Mouse (Mus musculus) neural tube, embryonic 11.5 days (tissue): ENCODE results near the gene Mettl16. TPM values are rescaled to one million over a fixed set of nuclear protein-coding genes. Genes with fewer than 3 reads are reported as not detected.

Experiments
- ATAC-seq: fragments of 200-750 bp; cut with Nextera tagmentation; 2 replicates; pipeline ENCODE4 v1.8.0; 2017; ENCODE audit warnings: moderate number of reproducible peaks, mild to moderate bottlenecking, moderate TSS enrichment, moderate library complexity; ENCODE audit not compliant: insufficient read depth, low FRiP score, low TSS enrichment
- DNase-seq: peaks from one replicate; pipeline ENCODE4 v3.0.0-alpha.2; 2015; ENCODE audit warnings: low spot score
- H3K27ac ChIP-seq: fragments of 300-500 bp; sonication (generic); 2 replicates; pipeline ENCODE4 v1.5.1; 2014; ENCODE audit warnings: low read depth, mild to moderate bottlenecking, low read length
- H3K27me3 ChIP-seq: fragments of 300-500 bp; sonication (generic); 2 replicates; pipeline ENCODE4 v1.6.1; 2014; ENCODE audit warnings: mild to moderate bottlenecking, low read length, mixed read lengths; ENCODE audit not compliant: control insufficient read depth, insufficient read depth
- H3K36me3 ChIP-seq: fragments of 300-500 bp; sonication (generic); 2 replicates; pipeline ENCODE4 v1.6.1; 2014; ENCODE audit warnings: mild to moderate bottlenecking, low read length, moderate library complexity, mixed read lengths; ENCODE audit not compliant: control insufficient read depth, insufficient read depth
- H3K4me1 ChIP-seq: fragments of 300-500 bp; sonication (generic); 2 replicates; pipeline ENCODE4 v1.6.1; 2014; ENCODE audit warnings: low read length, mixed read lengths; ENCODE audit not compliant: control insufficient read depth, insufficient read depth
- H3K4me2 ChIP-seq: fragments of 300-500 bp; sonication (generic); 2 replicates; pipeline ENCODE4 v1.6.1; 2014; ENCODE audit warnings: low read depth, mild to moderate bottlenecking, moderate library complexity
- H3K4me3 ChIP-seq: fragments of 300-500 bp; sonication (generic); 2 replicates; pipeline ENCODE4 v1.5.1; 2014; ENCODE audit warnings: low read depth, low read length
- H3K9ac ChIP-seq: fragments of 300-500 bp; sonication (generic); 2 replicates; pipeline ENCODE4 v1.6.1; 2014; ENCODE audit warnings: mild to moderate bottlenecking, low read length
- H3K9me3 ChIP-seq: fragments of 300-500 bp; sonication (generic); 2 replicates; pipeline ENCODE4 v1.6.1; 2016; ENCODE audit warnings: low read length; ENCODE audit not compliant: control insufficient read depth
- WGBS: fragments of 180-500 bp; shearing (Covaris S2); extraction: QIAGEN DNeasy Blood & Tissue Kit; methylation state at CpG from one replicate; pipeline ENCODE4 v1.1.7; 2014; 5-methylcytosine and 5-hydroxymethylcytosine counted together
- polyA plus RNA-seq: library from polyadenylated mRNA; unstranded; fragments of >200 nt; fragmentation: Nextera tagmentation; extraction: Ambion mirVana; gene quantifications from 2 replicates; pipeline ENCODE4 v1.2.1, GENCODE M21; 2014

The Mettl16 gene
- polyA plus RNA-seq, 1 experiment from 2014 or later: 47.6 TPM

GRCm38 (mm10) chr11:74748022-74748421, 22.6 kb upstream of the Mettl16 start:
- ATAC-seq: no peak
- Histone ChIP-seq H3K9me3 (no peaks in the 10 kb centered on the region), H3K27me3 (no peaks in the 10 kb centered on the region), H3K27ac (no peak overlapping the region), H3K4me2 (no peak overlapping the region), H3K4me1 (no peaks in the 10 kb centered on the region), H3K36me3 (no peaks in the 10 kb centered on the region), H3K4me3 (no peak overlapping the region), H3K9ac (no peak overlapping the region)
- WGBS: 64% methylated on average over 4 of the region's 4 CpGs
- DNase-seq: no peak

- ATAC-seq (no peak), DNase-seq (no peak)
- Histone ChIP-seq H3K9me3 (no peaks in the 10 kb centered on the region), H3K4me1 (no peaks in the 10 kb centered on the region), H3K27ac (no peak overlapping the region), H3K9ac (no peak overlapping the region), H3K4me2 (no peak overlapping the region), H3K36me3 (no peaks in the 10 kb centered on the region), H3K4me3 (no peak overlapping the region), H3K27me3 (no peaks in the 10 kb centered on the region)
- 85% methylated on average over 13 of the region's 13 CpGs for WGBS
These were observed 21.4 kb upstream of the Mettl16 start for GRCm38 (mm10) chr11:74749241-74749640.

GRCm38 (mm10) chr11:74750662-74751351, 19.8 kb upstream of the Mettl16 start:
- H3K9me3 ChIP-seq: no peaks in the 10 kb centered on the region
- no peaks in the 10 kb centered on the region for H3K36me3 ChIP-seq
- no peak for DNase-seq
- no peak overlapping the region for H3K4me3 ChIP-seq
- H3K4me1 ChIP-seq: no peaks in the 10 kb centered on the region
- H3K4me2 ChIP-seq: no peak overlapping the region
- H3K27me3 ChIP-seq: no peaks in the 10 kb centered on the region
- ATAC-seq: no peak
- H3K9ac ChIP-seq: no peak overlapping the region; the same call in 1 of the 2 replicates
- WGBS: 86% methylated on average over 7 of the region's 7 CpGs
- H3K27ac ChIP-seq: no peak overlapping the region

DNA sequence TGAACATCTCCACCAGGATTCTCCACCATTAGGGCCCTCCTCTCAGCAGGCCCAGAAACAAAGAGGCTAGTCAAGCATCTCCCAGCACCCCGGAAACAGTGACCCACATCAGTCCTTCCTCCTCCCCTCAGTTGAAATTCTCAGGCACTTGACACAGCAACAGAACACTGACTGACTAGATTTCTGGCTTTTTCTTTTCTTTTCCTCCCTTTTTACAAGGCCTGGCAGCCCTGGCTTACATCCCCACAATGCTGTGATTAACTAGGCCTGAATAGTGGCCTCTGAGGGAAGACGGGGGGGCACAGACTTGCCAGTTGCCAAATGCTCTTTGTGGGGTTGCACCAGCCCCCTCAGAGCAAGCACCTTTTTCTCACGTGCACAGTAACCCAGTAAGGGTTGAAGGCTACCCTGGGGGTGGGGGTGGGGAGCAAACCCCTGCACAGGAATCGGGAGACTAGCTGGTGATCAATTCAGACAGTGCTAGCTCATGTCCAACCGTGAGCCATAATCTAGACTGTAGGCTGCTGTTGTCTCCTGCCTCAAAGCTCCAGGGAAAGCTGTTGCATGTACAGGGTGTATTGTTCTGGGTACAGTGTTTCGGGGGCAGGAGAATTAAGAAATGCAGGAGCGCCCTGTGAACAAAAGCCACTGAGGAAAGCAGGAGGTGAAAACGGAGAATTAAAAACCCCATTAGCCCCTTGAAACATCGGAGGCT, 19.1 kb upstream of the Mettl16 start:
- peak overlapping the region; percentile 39; the same call in 1 of the 2 replicates for H3K9ac ChIP-seq
- 59% methylated on average over 9 of the region's 9 CpGs for WGBS
- H3K4me3 ChIP-seq: no peak overlapping the region
- no peaks in the 10 kb centered on the region for H3K9me3 ChIP-seq
- H3K27me3 ChIP-seq: no peaks in the 10 kb centered on the region
- H3K27ac ChIP-seq: 0 out of 2 replicates have a peak overlapping the region, but pooled peaks have one; percentile 11
- no peak overlapping the region for H3K4me2 ChIP-seq
- DNase-seq (no peak), ATAC-seq (no peak)
- H3K36me3 ChIP-seq: no peaks in the 10 kb centered on the region
- H3K4me1 ChIP-seq: no peaks in the 10 kb centered on the region

GRCm38 (mm10) chr11:74756631-74757030, 14.0 kb upstream of the Mettl16 start:
- Histone ChIP-seq H3K36me3 (no peaks in the 10 kb centered on the region), H3K27ac (no peak overlapping the region), H3K9me3 (no peaks in the 10 kb centered on the region), H3K4me2 (no peak overlapping the region), H3K9ac (no peak overlapping the region), H3K27me3 (no peaks in the 10 kb centered on the region), H3K4me3 (no peak overlapping the region), H3K4me1 (no peaks in the 10 kb centered on the region)
- 53% methylated on average over 2 of the region's 2 CpGs for WGBS
- ATAC-seq (no peak), DNase-seq (no peak)

- Histone ChIP-seq H3K4me1 (no peaks in the 10 kb centered on the region), H3K4me2 (no peak overlapping the region), H3K9ac (no peak overlapping the region), H3K36me3 (no peaks in the 10 kb centered on the region), H3K27ac (no peak overlapping the region), H3K27me3 (no peaks in the 10 kb centered on the region), H3K4me3 (no peak overlapping the region), H3K9me3 (no peaks in the 10 kb centered on the region)
- 73% methylated on average over 12 of the region's 12 CpGs for WGBS
- DNase-seq (no peak), ATAC-seq (no peak)
These were observed 9.5 kb upstream of the Mettl16 start for GRCm38 (mm10) chr11:74761011-74761705.

- no peaks in the 10 kb centered on the region for H3K27me3 ChIP-seq
- H3K27ac ChIP-seq: no peak overlapping the region
- 77% methylated on average over 10 of the region's 10 CpGs for WGBS
- no peaks in the 10 kb centered on the region for H3K36me3 ChIP-seq
- ATAC-seq (no peak), DNase-seq (no peak)
- H3K9me3 ChIP-seq: no peaks in the 10 kb centered on the region
- no peak overlapping the region for H3K4me3 ChIP-seq
- no peak overlapping the region for H3K9ac ChIP-seq
- no peak overlapping the region for H3K4me2 ChIP-seq
- no peaks in the 10 kb centered on the region for H3K4me1 ChIP-seq
These were observed 6.5 kb upstream of the Mettl16 start for GRCm38 (mm10) chr11:74763960-74764625.

- no peak overlapping the region for H3K4me2 ChIP-seq
- no peak overlapping the region for H3K9ac ChIP-seq
- H3K9me3 ChIP-seq: no peaks in the 10 kb centered on the region
- ATAC-seq: no peak
- no peaks in the 10 kb centered on the region for H3K27me3 ChIP-seq
- H3K4me3 ChIP-seq: no peak overlapping the region
- 0 out of 2 replicates have a peak, but pooled peaks cover 2% of the 10 kb centered on the region for H3K4me1 ChIP-seq
- 73% methylated on average over 4 of the region's 4 CpGs for WGBS
- H3K27ac ChIP-seq: no peak overlapping the region
- H3K36me3 ChIP-seq: no peaks in the 10 kb centered on the region
- no peak for DNase-seq
These were observed 3.2 kb upstream of the Mettl16 start for GRCm38 (mm10) chr11:74767469-74767868.
